Mouse (Mus musculus): ENCODE results near the gene Krtap5-4. TPM values are rescaled to one million over a fixed set of nuclear protein-coding genes. Genes with fewer than 3 reads are reported as not detected.

Krtap5-4 gene
- polyA plus RNA-seq, 1 experiment from 2014 or later: not detected

GRCm38 (mm10) chr7:142351569-142351968, 48.2 kb downstream of the Krtap5-4 start:
- H3K4me1 ChIP-seq: peaks cover 13% of the 10 kb centered on the region
- 0 out of 2 replicates have a peak, but pooled peaks cover 7% of the 10 kb centered on the region for H3K27me3 ChIP-seq
- H3K27ac ChIP-seq: no peak overlapping the region
- H3K36me3 ChIP-seq (replicated peaks): no peaks in the 10 kb centered on the region
- no peak overlapping the region for H3K4me2 ChIP-seq
- H3K4me3 ChIP-seq (replicated peaks): no peak overlapping the region
- 67% methylated on average over 5 of the region's 5 CpGs for WGBS
- no peaks in the 10 kb centered on the region for H3K9me3 ChIP-seq
- 0 out of 2 replicates have a peak, but pooled peaks have one; percentile 30 for ATAC-seq (ENCODE audit: low FRiP score)
- H3K9ac ChIP-seq: no peak overlapping the region

GRCm38 (mm10) chr7:142353854-142354253, 50.5 kb downstream of the Krtap5-4 start:
- WGBS: 80% methylated on average over 5 of the region's 5 CpGs
- no peak overlapping the region for H3K4me2 ChIP-seq

More at GRCm38 (mm10) chr7:142353854-142354253, 50.5 kb downstream of the Krtap5-4 start:
- Histone ChIP-seq H3K27me3 (0 out of 2 replicates have a peak, but pooled peaks cover 7% of the 10 kb centered on the region), H3K4me1 (peaks cover 13% of the 10 kb centered on the region), H3K9ac (no peak overlapping the region), H3K27ac (no peak overlapping the region), H3K4me3 (replicated peaks) (no peak overlapping the region), H3K36me3 (replicated peaks) (no peaks in the 10 kb centered on the region), H3K9me3 (no peaks in the 10 kb centered on the region)
- ATAC-seq (ENCODE audit: low FRiP score): no peak

Other genes with a start within 250 kb of the Krtap5-4 start
- gene Mob2, start 242.5 kb upstream of the Krtap5-4 start, polyA plus RNA-seq (2016; fragmentation: Nextera tagmentation; extraction: Ambion mirVana): 46.4 and 46.9 TPM in 2 replicates
- gene Dusp8, start 207.7 kb upstream of the Krtap5-4 start, polyA plus RNA-seq (2016; fragmentation: Nextera tagmentation; extraction: Ambion mirVana): 45.0 and 45.8 TPM in 2 replicates
- gene Gm45618, start 182.8 kb upstream of the Krtap5-4 start, polyA plus RNA-seq (2016; fragmentation: Nextera tagmentation; extraction: Ambion mirVana): not detected in 2 replicates
- not detected in 2 replicates for gene Gm39115, start 167.5 kb upstream of the Krtap5-4 start, polyA plus RNA-seq (2016; fragmentation: Nextera tagmentation; extraction: Ambion mirVana)
- not detected in 2 replicates for gene Gm45337, start 158.9 kb upstream of the Krtap5-4 start, polyA plus RNA-seq (2016; fragmentation: Nextera tagmentation; extraction: Ambion mirVana)
- not detected in 2 replicates for gene Gm29735, start 146.4 kb upstream of the Krtap5-4 start, polyA plus RNA-seq (2016; fragmentation: Nextera tagmentation; extraction: Ambion mirVana)
- gene Gm4553, start 137.8 kb upstream of the Krtap5-4 start, polyA plus RNA-seq (2016; fragmentation: Nextera tagmentation; extraction: Ambion mirVana): not detected in 2 replicates
- gene Krtap5-2, start 127.5 kb upstream of the Krtap5-4 start, polyA plus RNA-seq (2016; fragmentation: Nextera tagmentation; extraction: Ambion mirVana): not detected in 2 replicates
- gene Gm10153, start 113.2 kb upstream of the Krtap5-4 start, polyA plus RNA-seq (2016; fragmentation: Nextera tagmentation; extraction: Ambion mirVana): not detected in 2 replicates
- gene Krtap5-3, start 102.2 kb upstream of the Krtap5-4 start, polyA plus RNA-seq (2016; fragmentation: Nextera tagmentation; extraction: Ambion mirVana): not detected in 2 replicates
- not detected in 2 replicates for gene Gm7579, start 91.7 kb upstream of the Krtap5-4 start, polyA plus RNA-seq (2016; fragmentation: Nextera tagmentation; extraction: Ambion mirVana)
- not detected in 2 replicates for gene Krtap5-5, start 73.6 kb upstream of the Krtap5-4 start, polyA plus RNA-seq (2016; fragmentation: Nextera tagmentation; extraction: Ambion mirVana)
- not detected in 2 replicates for gene Gm40460, start 62.5 kb upstream of the Krtap5-4 start, polyA plus RNA-seq (2016; fragmentation: Nextera tagmentation; extraction: Ambion mirVana)
- not detected in 2 replicates for gene Gm2431, start 45.2 kb upstream of the Krtap5-4 start, polyA plus RNA-seq (2016; fragmentation: Nextera tagmentation; extraction: Ambion mirVana)
- not detected in 2 replicates for gene Gm4559, start 29.2 kb upstream of the Krtap5-4 start, polyA plus RNA-seq (2016; fragmentation: Nextera tagmentation; extraction: Ambion mirVana)
- gene Krtap5-1, start 6.4 kb upstream of the Krtap5-4 start, polyA plus RNA-seq (2016; fragmentation: Nextera tagmentation; extraction: Ambion mirVana): not detected in 2 replicates
- gene Ifitm10, start 70.2 kb downstream of the Krtap5-4 start, polyA plus RNA-seq (2016; fragmentation: Nextera tagmentation; extraction: Ambion mirVana): 0.34 and 0.45 TPM in 2 replicates
- gene Gm49369, start 79.1 kb downstream of the Krtap5-4 start, polyA plus RNA-seq (2016; fragmentation: Nextera tagmentation; extraction: Ambion mirVana): 0.60 and 0.91 TPM in 2 replicates
- 132 TPM in 2 replicates for gene Ctsd, start 84.5 kb downstream of the Krtap5-4 start, polyA plus RNA-seq (2016; fragmentation: Nextera tagmentation; extraction: Ambion mirVana)
- gene Syt8, start 131.3 kb downstream of the Krtap5-4 start, polyA plus RNA-seq (2016; fragmentation: Nextera tagmentation; extraction: Ambion mirVana): not detected in 2 replicates
- 1.3 TPM in 1 of 2 replicates, not detected in the other for gene Tnni2, start 138.3 kb downstream of the Krtap5-4 start, polyA plus RNA-seq (2016; fragmentation: Nextera tagmentation; extraction: Ambion mirVana)
- gene Lsp1, start 157.3 kb downstream of the Krtap5-4 start, polyA plus RNA-seq (2016; fragmentation: Nextera tagmentation; extraction: Ambion mirVana): 5.4 and 6.3 TPM in 2 replicates
- 0.78 TPM in 1 of 2 replicates, not detected in the other for gene Tnnt3, start 195.3 kb downstream of the Krtap5-4 start, polyA plus RNA-seq (2016; fragmentation: Nextera tagmentation; extraction: Ambion mirVana)
- gene Mrpl23, start 229.1 kb downstream of the Krtap5-4 start, polyA plus RNA-seq (2016; fragmentation: Nextera tagmentation; extraction: Ambion mirVana): 10.8 and 15.9 TPM in 2 replicates